Mouse (Mus musculus): ENCODE measurements around the gene Gm4969. TPM values are rescaled to one million over a fixed set of nuclear protein-coding genes. Genes with fewer than 3 reads are reported as not detected.

The Gm4969 gene
- polyA plus RNA-seq, 1 experiment from 2014 or later, result 1.9 TPM

DNA sequence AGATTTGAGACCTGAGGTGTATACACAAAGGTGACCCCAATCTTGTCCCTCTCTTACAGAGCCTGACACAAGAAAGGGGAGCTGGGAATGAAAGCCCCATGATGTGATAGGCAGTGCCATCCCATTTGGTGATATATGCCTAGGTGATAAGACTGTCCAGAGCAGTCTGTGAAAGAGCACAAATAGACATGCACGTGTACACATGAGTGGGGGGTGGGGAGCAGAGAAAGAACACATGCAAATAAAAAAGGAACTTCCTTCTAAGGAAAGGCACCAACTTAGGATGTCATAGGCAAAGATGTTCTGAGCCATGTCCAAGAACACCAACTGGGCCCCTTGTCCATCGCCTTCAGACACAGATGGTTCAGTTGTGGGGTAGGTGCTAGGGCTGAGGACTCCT is 13.7 kb downstream of the Gm4969 start:
- 90% methylated on average over 2 of the region's 2 CpGs for WGBS
- H3K9ac ChIP-seq, result no peak overlapping the region

DNA sequence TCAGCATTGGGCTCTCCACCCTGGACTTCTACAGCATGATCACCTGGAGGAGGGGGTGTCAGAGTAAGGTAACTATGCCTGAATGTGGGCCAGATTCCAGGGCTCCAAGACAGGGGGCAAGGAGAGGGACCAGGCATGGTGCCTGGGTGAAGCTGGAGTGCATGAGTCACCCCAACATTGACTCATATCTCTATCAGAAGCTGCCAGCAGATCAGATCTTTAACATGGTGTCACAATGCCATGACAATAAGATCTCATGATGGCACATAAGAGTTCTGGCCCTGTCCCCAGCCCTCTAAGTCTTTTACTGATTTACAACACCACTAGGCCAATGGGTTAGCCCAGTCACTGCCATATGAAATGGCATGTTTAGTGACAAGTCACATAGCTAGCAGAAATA is 14.4 kb downstream of the Gm4969 start:
- Histone ChIP-seq H3K9ac (no peak overlapping the region), H3K4me3 (replicated peaks) (no peak overlapping the region), H3K36me3 (no peaks in the 10 kb centered on the region), H3K9me3 (replicated peaks) (no peaks in the 10 kb centered on the region), H3K4me1 (peaks cover 9% of the 10 kb centered on the region; the same call in 1 of the 2 replicates), H3K27ac (replicated peaks) (no peak overlapping the region), H3K4me2 (replicated peaks) (no peak overlapping the region), H3K27me3 (no peaks in the 10 kb centered on the region)
- no peak for ATAC-seq (ENCODE audit: insufficient number of reproducible peaks, low FRiP score, low TSS enrichment, low read depth)

More for the DNA sequence above, 13.7 kb downstream of the Gm4969 start:
- Histone ChIP-seq H3K4me1 (0 out of 2 replicates have a peak, but pooled peaks cover 4% of the 10 kb centered on the region), H3K36me3 (no peaks in the 10 kb centered on the region), H3K27me3 (no peaks in the 10 kb centered on the region), H3K4me2 (replicated peaks) (no peak overlapping the region), H3K4me3 (replicated peaks) (no peak overlapping the region), H3K9me3 (replicated peaks) (no peaks in the 10 kb centered on the region), H3K27ac (replicated peaks) (no peak overlapping the region)
- no peak for ATAC-seq (ENCODE audit: insufficient number of reproducible peaks, low FRiP score, low TSS enrichment, low read depth)

DNA sequence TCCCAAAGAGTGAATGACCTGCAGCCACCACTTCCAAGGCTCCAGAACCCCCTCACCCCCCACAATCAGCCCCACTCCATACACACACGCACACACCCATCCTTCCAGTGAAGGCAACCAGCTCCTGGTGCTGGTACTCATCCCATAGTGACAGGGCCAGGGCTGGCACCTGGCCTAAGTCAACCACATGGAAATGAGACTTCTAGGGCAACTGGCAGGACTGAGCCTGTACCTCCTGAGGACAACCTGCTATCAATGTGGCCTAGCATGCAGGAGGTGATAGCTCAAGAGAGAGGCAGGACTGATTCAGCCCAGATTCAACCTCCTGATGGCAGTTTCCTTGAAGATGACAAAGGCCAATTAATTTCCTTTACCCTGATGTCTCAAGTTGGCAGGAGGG is 17.9 kb downstream of the Gm4969 start:
- H3K36me3 ChIP-seq, result peaks cover 10% of the 10 kb centered on the region
- no peaks in the 10 kb centered on the region for H3K9me3 ChIP-seq (replicated peaks)
- no peak overlapping the region for H3K9ac ChIP-seq
- H3K4me1 ChIP-seq, result peaks cover 35% of the 10 kb centered on the region
- H3K27ac ChIP-seq (replicated peaks), result no peak overlapping the region
- H3K4me3 ChIP-seq (replicated peaks), result no peak overlapping the region
- no peak overlapping the region for H3K4me2 ChIP-seq (replicated peaks)
- H3K27me3 ChIP-seq, result no peaks in the 10 kb centered on the region
- no peak for ATAC-seq (ENCODE audit: insufficient number of reproducible peaks, low FRiP score, low TSS enrichment, low read depth)
- 76% methylated on average over 1 of the region's 1 CpGs for WGBS

DNA sequence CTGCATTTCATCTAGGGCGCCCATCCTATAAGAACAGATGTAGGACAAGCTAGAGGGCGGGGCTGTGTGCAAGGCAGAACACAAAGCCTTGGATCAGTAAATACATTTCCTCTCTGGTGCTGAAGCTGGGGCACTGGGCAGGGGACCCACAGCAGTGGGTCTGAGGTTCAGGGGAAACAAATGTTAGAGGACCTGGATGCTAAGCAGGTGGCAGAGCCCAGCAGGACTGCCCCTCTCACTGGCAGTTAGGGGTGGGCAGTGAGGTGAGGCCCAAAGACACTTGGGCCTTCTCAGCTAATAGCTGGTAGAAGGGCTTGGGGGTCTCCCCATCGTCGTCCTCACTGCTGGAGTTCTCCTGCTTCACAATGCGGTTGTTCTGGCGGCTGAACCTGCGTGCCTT is 19.4 kb downstream of the Gm4969 start:
- no peak for ATAC-seq (ENCODE audit: insufficient number of reproducible peaks, low FRiP score, low TSS enrichment, low read depth)
- Histone ChIP-seq H3K4me2 (replicated peaks) (no peak overlapping the region), H3K4me1 (peaks cover 35% of the 10 kb centered on the region), H3K27me3 (no peaks in the 10 kb centered on the region), H3K36me3 (peaks cover 10% of the 10 kb centered on the region), H3K27ac (replicated peaks) (no peak overlapping the region), H3K9ac (no peak overlapping the region), H3K9me3 (replicated peaks) (no peaks in the 10 kb centered on the region), H3K4me3 (replicated peaks) (no peak overlapping the region)
- 69% methylated on average over 7 of the region's 7 CpGs for WGBS

DNA sequence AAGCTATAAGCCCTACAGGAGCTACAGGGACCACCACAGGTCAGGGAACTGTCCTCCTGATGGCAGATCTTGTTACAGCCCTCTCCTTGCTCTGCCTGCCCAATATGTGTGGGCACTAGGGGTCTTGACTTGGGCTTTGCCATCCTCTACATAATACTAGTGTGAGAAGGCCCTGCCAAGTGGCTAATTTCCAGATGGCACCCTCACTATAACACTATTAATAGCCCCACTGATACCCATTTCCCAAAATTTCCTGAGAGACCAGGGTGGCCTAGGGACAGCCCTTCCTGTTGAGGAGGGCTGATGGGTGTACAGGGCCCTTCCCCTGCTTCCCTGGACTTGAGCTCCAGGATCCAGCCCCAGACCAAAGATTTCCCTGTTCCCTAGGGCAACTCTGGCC is 20.3 kb downstream of the Gm4969 start:
- H3K9ac ChIP-seq, result no peak overlapping the region
- no peak for ATAC-seq (ENCODE audit: insufficient number of reproducible peaks, low FRiP score, low TSS enrichment, low read depth)
- H3K36me3 ChIP-seq, result peaks cover 10% of the 10 kb centered on the region
- no peak overlapping the region; the same call in 1 of the 2 replicates for H3K27ac ChIP-seq (replicated peaks)
- H3K9me3 ChIP-seq (replicated peaks), result no peaks in the 10 kb centered on the region
- no peaks in the 10 kb centered on the region for H3K27me3 ChIP-seq
- no peak overlapping the region for H3K4me2 ChIP-seq (replicated peaks)
- H3K4me1 ChIP-seq, result peaks cover 43% of the 10 kb centered on the region
- H3K4me3 ChIP-seq (replicated peaks), result no peak overlapping the region

DNA sequence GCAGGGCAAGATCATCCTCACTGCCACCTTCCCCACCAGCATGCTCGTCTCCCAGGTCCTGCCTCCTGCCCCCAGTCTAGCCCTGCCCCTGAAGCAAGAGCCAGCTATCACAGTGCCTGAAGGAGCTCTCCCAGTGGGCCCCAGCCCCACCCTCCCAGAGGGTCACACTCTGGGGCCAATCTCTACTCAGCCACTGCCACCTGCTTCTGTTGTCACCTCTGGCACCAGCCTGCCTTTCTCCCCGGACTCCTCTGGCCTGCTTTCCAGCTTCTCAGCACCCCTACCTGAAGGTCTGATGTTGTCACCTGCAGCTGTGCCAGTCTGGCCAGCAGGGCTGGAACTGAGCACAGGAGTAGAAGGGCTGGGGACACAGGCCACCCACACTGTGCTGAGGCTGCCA is 21.0 kb downstream of the Gm4969 start:
- no peak for ATAC-seq (ENCODE audit: insufficient number of reproducible peaks, low FRiP score, low TSS enrichment, low read depth)

DNA sequence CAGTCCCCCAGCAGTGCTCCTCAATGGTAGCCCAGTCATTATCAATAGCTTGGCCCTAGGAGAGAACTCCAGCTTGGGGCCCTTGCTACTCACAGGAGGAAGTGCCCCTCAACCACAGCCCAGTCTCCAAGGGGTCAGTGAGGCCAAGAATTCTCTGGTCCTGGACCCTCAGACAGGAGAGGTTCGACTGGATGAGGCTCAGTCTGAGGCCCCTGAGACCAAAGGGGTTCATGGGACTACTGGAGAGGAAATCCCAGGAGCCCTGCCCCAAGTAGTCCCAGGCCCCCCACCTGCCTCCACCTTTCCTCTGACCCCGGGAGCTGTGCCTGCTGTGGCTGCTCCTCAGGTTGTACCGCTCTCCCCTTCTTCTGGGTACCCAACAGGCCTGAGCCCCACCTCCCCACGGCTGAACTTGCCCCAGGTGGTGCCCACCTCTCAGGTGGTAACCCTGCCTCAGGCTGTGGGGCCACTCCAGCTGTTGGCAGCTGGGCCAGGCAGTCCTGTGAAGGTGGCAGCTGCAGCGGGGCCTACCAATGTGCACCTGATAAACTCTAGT is 21.7 kb downstream of the Gm4969 start:
- peak overlapping the region; percentile 99 for H3K27ac ChIP-seq (replicated peaks)
- 55% methylated on average over 5 of the region's 5 CpGs for WGBS

More for the DNA sequence above, 21.0 kb downstream of the Gm4969 start:
- Histone ChIP-seq H3K4me1 (peaks cover 50% of the 10 kb centered on the region), H3K27me3 (no peaks in the 10 kb centered on the region), H3K27ac (replicated peaks) (no peak overlapping the region), H3K9ac (no peak overlapping the region), H3K4me3 (replicated peaks) (0 out of 2 replicates have a peak overlapping the region, but pooled peaks have one; percentile 86), H3K9me3 (replicated peaks) (no peaks in the 10 kb centered on the region), H3K4me2 (replicated peaks) (peak overlapping the region; percentile 74; the same call in 1 of the 2 replicates), H3K36me3 (peaks cover 10% of the 10 kb centered on the region)
- 76% methylated on average over 2 of the region's 2 CpGs for WGBS

DNA sequence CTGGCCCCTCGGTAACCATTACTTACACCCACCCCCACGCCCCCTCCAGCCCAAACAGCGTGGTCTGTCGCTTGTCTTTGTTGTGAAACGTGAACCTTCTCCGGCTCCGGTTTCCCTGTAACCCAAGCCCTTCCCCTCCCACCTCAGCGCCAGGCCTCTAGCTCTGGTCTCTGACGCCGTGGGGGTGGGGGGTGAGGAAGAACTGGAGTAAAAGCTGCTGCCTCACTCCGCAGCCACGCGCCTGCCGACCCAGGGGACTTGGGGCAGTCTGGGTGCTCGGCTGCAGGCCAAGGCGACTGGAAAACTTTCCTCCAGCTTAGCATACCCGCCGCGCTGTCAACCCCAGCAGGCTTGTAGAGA is 22.4 kb downstream of the Gm4969 start:
- H3K27me3 ChIP-seq, result no peaks in the 10 kb centered on the region
- H3K27ac ChIP-seq (replicated peaks), result peak overlapping the region; percentile 99
- no peaks in the 10 kb centered on the region for H3K9me3 ChIP-seq (replicated peaks)
- H3K4me1 ChIP-seq, result peaks cover 60% of the 10 kb centered on the region
- peak overlapping the region; percentile 74 for H3K4me2 ChIP-seq (replicated peaks)
- peak overlapping the region; percentile 85 for H3K9ac ChIP-seq
- WGBS, result 1% methylated on average over 19 of the region's 19 CpGs
- peak overlapping the region; percentile 86 for H3K4me3 ChIP-seq (replicated peaks)
- peak; percentile 10; the same call in 1 of the 2 replicates for ATAC-seq (ENCODE audit: insufficient number of reproducible peaks, low FRiP score, low TSS enrichment, low read depth)
- peaks cover 10% of the 10 kb centered on the region for H3K36me3 ChIP-seq

More for the DNA sequence above, 21.7 kb downstream of the Gm4969 start:
- peaks cover 10% of the 10 kb centered on the region for H3K36me3 ChIP-seq
- H3K4me1 ChIP-seq, result peaks cover 57% of the 10 kb centered on the region
- peak overlapping the region; percentile 86 for H3K4me3 ChIP-seq (replicated peaks)
- no peak for ATAC-seq (ENCODE audit: insufficient number of reproducible peaks, low FRiP score, low TSS enrichment, low read depth)
- H3K27me3 ChIP-seq, result no peaks in the 10 kb centered on the region
- peak overlapping the region; percentile 74 for H3K4me2 ChIP-seq (replicated peaks)
- H3K9ac ChIP-seq, result peak overlapping the region; percentile 85; the same call in 1 of the 2 replicates
- no peaks in the 10 kb centered on the region for H3K9me3 ChIP-seq (replicated peaks)

DNA sequence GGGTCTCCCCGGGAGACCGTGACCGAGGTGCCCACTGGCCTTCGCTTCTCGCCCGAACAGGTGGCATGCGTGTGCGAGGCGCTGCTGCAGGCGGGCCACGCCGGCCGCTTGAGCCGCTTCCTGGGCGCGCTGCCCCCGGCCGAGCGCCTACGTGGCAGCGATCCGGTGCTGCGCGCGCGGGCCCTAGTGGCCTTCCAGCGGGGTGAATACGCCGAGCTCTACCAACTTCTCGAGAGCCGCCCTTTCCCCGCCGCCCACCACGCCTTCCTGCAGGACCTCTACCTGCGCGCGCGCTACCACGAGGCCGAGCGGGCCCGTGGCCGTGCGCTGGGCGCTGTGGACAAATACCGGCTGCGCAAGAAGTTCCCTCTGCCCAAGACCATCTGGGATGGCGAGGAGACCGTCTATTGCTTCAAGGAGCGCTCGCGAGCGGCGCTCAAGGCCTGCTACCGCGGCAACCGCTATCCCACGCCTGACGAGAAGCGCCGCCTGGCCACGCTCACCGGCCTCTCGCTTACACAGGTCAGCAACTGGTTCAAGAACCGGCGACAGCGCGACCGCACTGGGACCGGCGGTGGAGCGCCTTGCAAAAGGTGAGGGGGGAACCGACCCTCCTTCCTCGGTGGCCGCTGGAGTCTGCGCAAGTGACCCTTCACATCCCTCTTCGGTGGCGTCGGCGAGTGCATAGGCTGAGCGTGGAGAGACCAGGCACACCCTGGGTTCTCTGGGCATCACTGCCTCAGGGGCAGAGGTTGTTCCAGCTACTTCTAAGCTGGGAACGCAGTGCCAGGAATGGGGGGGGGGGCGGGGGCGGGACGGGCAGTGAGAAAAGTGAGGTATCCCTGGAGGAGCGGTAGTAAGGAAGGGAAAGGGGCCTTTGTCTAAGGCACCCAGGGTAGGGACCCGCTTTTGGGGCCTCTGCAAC is 23.1 kb downstream of the Gm4969 start:
- Histone ChIP-seq H3K9ac (peak overlapping the region; percentile 85), H3K4me1 (peaks cover 56% of the 10 kb centered on the region), H3K4me2 (replicated peaks) (peak overlapping the region; percentile 74), H3K27ac (replicated peaks) (peak overlapping the region; percentile 99), H3K36me3 (peaks cover 12% of the 10 kb centered on the region), H3K27me3 (no peaks in the 10 kb centered on the region), H3K9me3 (replicated peaks) (no peaks in the 10 kb centered on the region), H3K4me3 (replicated peaks) (peak overlapping the region; percentile 86)
- no peak for ATAC-seq (ENCODE audit: insufficient number of reproducible peaks, low FRiP score, low TSS enrichment, low read depth)
- WGBS, result under 1% methylated on average over 87 of the region's 87 CpGs

DNA sequence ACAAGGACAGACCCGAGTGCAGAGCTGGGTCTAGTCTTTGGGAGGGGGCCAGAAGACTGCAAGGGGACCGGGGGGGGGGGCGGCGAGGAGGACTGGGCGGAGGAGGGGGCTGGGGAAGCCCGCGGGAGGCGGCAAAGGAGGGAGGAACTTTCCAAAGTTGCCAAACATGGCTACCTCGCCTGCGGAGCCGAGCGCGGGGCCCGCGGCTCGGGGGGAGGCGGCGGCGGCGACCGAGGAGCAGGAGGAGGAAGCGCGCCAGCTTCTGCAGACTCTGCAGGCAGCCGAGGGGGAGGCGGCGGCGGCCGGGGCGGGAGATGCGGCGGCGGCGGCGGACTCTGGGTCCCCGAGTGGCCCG is 23.7 kb downstream of the Gm4969 start, which contains the start of gene Six5:
TSS of gene Six5 (plus strand) at position 124 of the 355 bp plus-strand sequence.
- Histone ChIP-seq H3K4me3 (replicated peaks) (peak within 1 kb of the TSS; percentile 86), H3K27ac (replicated peaks) (peak within 1 kb of the TSS; percentile 99), H3K9ac (peak within 1 kb of the TSS; percentile 85), H3K36me3 (peaks cover 18% of the 10 kb centered on the region), H3K4me2 (replicated peaks) (peak within 1 kb of the TSS; percentile 74), H3K4me1 (peaks cover 56% of the 10 kb centered on the region), H3K27me3 (no peaks in the 10 kb centered on the region), H3K9me3 (replicated peaks) (no peaks in the 10 kb centered on the region)
- ATAC-seq (ENCODE audit: insufficient number of reproducible peaks, low FRiP score, low TSS enrichment, low read depth), result peak; percentile 5; the same call in 1 of the 2 replicates
- WGBS, result under 1% methylated on average over 19 of the region's 36 CpGs

DNA sequence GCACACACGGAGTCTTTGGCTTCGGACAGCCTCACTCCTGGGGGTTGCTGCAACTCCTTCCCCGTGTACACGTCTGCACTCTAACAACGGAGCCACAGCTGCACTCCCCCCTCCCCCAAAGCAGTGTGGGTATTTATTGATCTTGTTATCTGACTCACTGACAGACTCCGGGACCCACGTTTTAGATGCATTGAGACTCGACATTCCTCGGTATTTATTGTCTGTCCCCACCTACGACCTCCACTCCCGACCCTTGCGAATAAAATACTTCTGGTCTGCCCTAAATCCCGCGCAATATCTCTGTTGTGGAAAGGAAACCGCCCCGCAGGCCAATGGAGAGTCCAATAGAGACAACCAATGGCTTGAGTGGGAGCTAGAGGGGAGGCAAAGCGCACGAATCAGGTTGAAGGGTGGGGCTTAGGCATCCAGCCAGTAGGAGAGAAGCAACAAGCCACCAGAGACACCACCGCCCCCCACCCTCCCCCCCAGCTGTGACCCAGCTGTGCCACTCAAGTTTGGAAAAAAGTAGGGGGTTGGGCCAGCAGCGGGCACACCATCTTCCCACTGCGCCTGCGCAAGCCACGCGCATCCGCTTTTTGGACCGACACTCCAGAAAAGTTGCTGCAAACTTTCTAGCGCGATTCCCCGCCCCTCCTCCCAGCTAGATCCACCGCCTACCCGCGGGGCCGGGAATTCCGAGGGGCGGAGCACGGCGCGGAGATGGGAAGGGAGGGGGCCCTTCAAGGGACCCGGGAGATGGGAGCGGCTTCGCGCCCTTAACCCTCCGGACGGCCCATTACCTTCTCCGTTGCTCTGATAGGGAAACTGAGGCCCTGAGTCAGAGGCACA is 24.4 kb downstream of the Gm4969 start:
- Histone ChIP-seq H3K36me3 (peaks cover 18% of the 10 kb centered on the region), H3K4me1 (peaks cover 51% of the 10 kb centered on the region), H3K27ac (replicated peaks) (peak overlapping the region; percentile 99), H3K4me3 (replicated peaks) (peak overlapping the region; percentile 86), H3K27me3 (no peaks in the 10 kb centered on the region), H3K4me2 (replicated peaks) (peak overlapping the region; percentile 74), H3K9ac (peak overlapping the region; percentile 85), H3K9me3 (replicated peaks) (no peaks in the 10 kb centered on the region)
- ATAC-seq (ENCODE audit: insufficient number of reproducible peaks, low FRiP score, low TSS enrichment, low read depth), result peak; percentile 86
- WGBS, result under 1% methylated on average over 45 of the region's 45 CpGs

Measured in embryonic facial prominence, embryonic 15.5 days (tissue).